Mouse (Mus musculus) erythroblast, embryonic 14.5 days (primary cell): ENCODE results near the gene Ndc1. TPM values are rescaled to one million over a fixed set of nuclear protein-coding genes. Genes with fewer than 3 reads are reported as not detected.
"Not testable (repeated sequence)": the region's sequence is repeated elsewhere in the genome, so short reads cannot be mapped to it uniquely, and the experiment has no call there.

Source experiments
- H3K27me3 ChIP-seq: 2 replicates; pipeline ENCODE4 v1.6.1; 2012; ENCODE audit warnings: inconsistent platforms; ENCODE audit not compliant: control insufficient read depth
- H3K36me3 ChIP-seq: 2 replicates; pipeline ENCODE4 v1.6.1; 2012; ENCODE audit warnings: mild to moderate bottlenecking, inconsistent platforms; ENCODE audit not compliant: control insufficient read depth
- H3K4me1 ChIP-seq: 2 replicates; pipeline ENCODE4 v1.6.1; 2012; ENCODE audit warnings: inconsistent platforms; ENCODE audit not compliant: control insufficient read depth
- H3K4me3 ChIP-seq: replicated peaks from 2 replicates; pipeline ENCODE3; 2012; ENCODE audit warnings: moderate library complexity, mild to moderate bottlenecking, inconsistent platforms
- H3K9me3 ChIP-seq: 2 replicates; pipeline ENCODE4 v1.6.1; 2012; ENCODE audit warnings: low read length, inconsistent platforms, mixed read lengths; ENCODE audit not compliant: control insufficient read depth
- GATA1 ChIP-seq: IDR thresholded peaks from 2 replicates; pipeline ENCODE4 v1.6.1; 2012; ENCODE audit warnings: low read length, inconsistent platforms, mixed read lengths
- TAL1 ChIP-seq: IDR thresholded peaks from 3 replicates; pipeline ENCODE4 v1.6.1; 2012; ENCODE audit warnings: low read length, inconsistent platforms, mixed read lengths
- polyA plus RNA-seq: library from polyadenylated mRNA; stranded (reverse); fragments of >175 nt; gene quantifications from 2 replicates; pipeline ENCODE4 v1.2.3, GENCODE M21; 2012

Gene Ndc1
- polyA plus RNA-seq, 1 experiment: 0.13 TPM

GRCm38 (mm10) chr4:107358460-107358859 is 9.1 kb upstream of the Ndc1 start:
- Histone ChIP-seq H3K36me3 (peaks cover 4% of the 10 kb centered on the region), H3K4me3 (no peak overlapping the region), H3K27me3 (no peaks in the 10 kb centered on the region), H3K4me1 (peaks cover 7% of the 10 kb centered on the region), H3K9me3 (no peaks in the 10 kb centered on the region)
- no peak for TF ChIP-seq GATA1
- TF ChIP-seq TAL1: no peak

GRCm38 (mm10) chr4:107360457-107361145 is 7.0 kb upstream of the Ndc1 start:
- H3K27me3 ChIP-seq: no peaks in the 10 kb centered on the region
- no peaks in the 10 kb centered on the region for H3K9me3 ChIP-seq
- H3K4me1 ChIP-seq: peaks cover 9% of the 10 kb centered on the region
- TF ChIP-seq GATA1 (no peak), TAL1 (no peak)
- no peak overlapping the region for H3K4me3 ChIP-seq
- peaks cover 4% of the 10 kb centered on the region for H3K36me3 ChIP-seq

GRCm38 (mm10) chr4:107362755-107363154 is 4.8 kb upstream of the Ndc1 start:
- H3K4me1 ChIP-seq: peaks cover 20% of the 10 kb centered on the region
- TF ChIP-seq TAL1 (no peak), GATA1 (no peak)
- H3K36me3 ChIP-seq: peaks cover 4% of the 10 kb centered on the region; the same call in 1 of the 2 replicates

DNA sequence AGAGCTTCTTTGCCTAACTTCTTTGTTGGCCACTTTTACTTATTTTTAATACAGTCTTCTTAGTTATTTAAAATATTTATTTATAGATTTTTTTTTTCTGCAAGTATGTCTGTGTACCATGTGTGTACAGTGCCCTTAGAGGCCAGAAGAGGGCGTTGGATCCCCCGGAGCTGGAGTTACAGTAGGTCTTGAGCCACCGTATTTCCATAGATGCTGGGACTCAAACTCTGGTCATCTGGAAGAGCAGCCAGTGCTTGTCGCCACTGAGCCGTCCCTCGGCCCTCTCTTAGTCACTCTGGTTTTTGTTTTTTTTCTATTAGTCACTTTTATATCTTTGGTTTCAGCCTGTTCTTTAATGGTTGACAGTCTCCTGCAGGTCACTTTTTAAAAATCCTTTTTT is 4.0 kb upstream of the Ndc1 start:
- TF ChIP-seq TAL1 (no peak), GATA1 (no peak)
- Histone ChIP-seq H3K4me3 (no peak overlapping the region), H3K27me3 (no peaks in the 10 kb centered on the region), H3K4me1 (peaks cover 24% of the 10 kb centered on the region), H3K9me3 (no peaks in the 10 kb centered on the region), H3K36me3 (peaks cover 2% of the 10 kb centered on the region; the same call in 1 of the 2 replicates)

More at GRCm38 (mm10) chr4:107362755-107363154, 4.8 kb upstream of the Ndc1 start:
- no peaks in the 10 kb centered on the region for H3K9me3 ChIP-seq
- no peaks in the 10 kb centered on the region for H3K27me3 ChIP-seq
- no peak overlapping the region for H3K4me3 ChIP-seq

GRCm38 (mm10) chr4:107364190-107364639 is 3.4 kb upstream of the Ndc1 start:
- Histone ChIP-seq H3K27me3 (no peaks in the 10 kb centered on the region), H3K9me3 (no peaks in the 10 kb centered on the region), H3K36me3 (peaks cover 2% of the 10 kb centered on the region), H3K4me3 (no peak overlapping the region), H3K4me1 (peaks cover 30% of the 10 kb centered on the region)
- TF ChIP-seq GATA1: no peak
- no peak for TF ChIP-seq TAL1

- H3K4me3 ChIP-seq, H3K27me3 ChIP-seq, H3K9me3 ChIP-seq: not testable (repeated sequence)
- Histone ChIP-seq H3K36me3 (peaks cover 18% of the 10 kb centered on the region), H3K4me1 (peaks cover 39% of the 10 kb centered on the region)
These were observed 1.2 kb upstream of the Ndc1 start for GRCm38 (mm10) chr4:107366408-107366807.

GRCm38 (mm10) chr4:107372304-107372703 is 4.7 kb downstream of the Ndc1 start:
- H3K4me3 ChIP-seq: no peak overlapping the region
- H3K4me1 ChIP-seq: peaks cover 31% of the 10 kb centered on the region
- TF ChIP-seq TAL1 (no peak), GATA1 (no peak)
- no peaks in the 10 kb centered on the region for H3K9me3 ChIP-seq
- H3K36me3 ChIP-seq: peaks cover 74% of the 10 kb centered on the region
- H3K27me3 ChIP-seq: no peaks in the 10 kb centered on the region

GRCm38 (mm10) chr4:107374677-107375076 is 7.1 kb downstream of the Ndc1 start:
- no peaks in the 10 kb centered on the region for H3K27me3 ChIP-seq
- H3K4me3 ChIP-seq: no peak overlapping the region
- H3K9me3 ChIP-seq: no peaks in the 10 kb centered on the region
- peaks cover 87% of the 10 kb centered on the region for H3K36me3 ChIP-seq
- peaks cover 13% of the 10 kb centered on the region for H3K4me1 ChIP-seq
- TF ChIP-seq TAL1: no peak
- no peak for TF ChIP-seq GATA1

- Histone ChIP-seq H3K4me1 (peaks cover 7% of the 10 kb centered on the region), H3K9me3 (no peaks in the 10 kb centered on the region), H3K4me3 (no peak overlapping the region), H3K27me3 (no peaks in the 10 kb centered on the region), H3K36me3 (peaks cover 83% of the 10 kb centered on the region)
- no peak for TF ChIP-seq TAL1
- TF ChIP-seq GATA1: no peak
These were observed 11.4 kb downstream of the Ndc1 start for GRCm38 (mm10) chr4:107378954-107379353.

DNA sequence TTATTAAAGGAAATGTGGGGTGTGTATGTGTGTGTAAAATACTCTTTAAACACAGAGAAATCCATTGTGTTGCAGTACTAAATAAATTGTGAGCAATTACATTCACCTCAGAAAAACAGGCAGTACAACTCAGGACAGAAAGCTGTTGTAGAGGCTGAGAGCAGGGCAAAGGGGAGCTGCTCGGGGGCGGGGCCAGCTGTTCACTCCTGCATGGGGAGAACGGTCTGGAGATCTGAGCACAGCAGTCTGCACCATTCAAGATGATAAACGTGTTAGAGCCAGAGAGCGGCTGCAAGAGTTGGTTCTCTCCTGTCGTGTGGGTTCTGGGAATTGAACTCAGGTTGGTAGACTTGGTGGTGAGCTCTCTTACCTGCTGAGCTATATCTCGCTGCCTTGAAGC is 13.3 kb downstream of the Ndc1 start:
- H3K4me1 ChIP-seq: no peaks in the 10 kb centered on the region
- no peaks in the 10 kb centered on the region for H3K9me3 ChIP-seq
- no peaks in the 10 kb centered on the region for H3K27me3 ChIP-seq
- H3K4me3 ChIP-seq: no peak overlapping the region
- TF ChIP-seq GATA1 (no peak), TAL1 (no peak)
- peaks cover 82% of the 10 kb centered on the region for H3K36me3 ChIP-seq
